ENCODE assay signal across 16 mouse cellular contexts in genomic region chr13:113851602-113852375, GRCm38 (mm10). TPM values are rescaled to one million over a fixed set of nuclear protein-coding genes. Genes with fewer than 3 reads are reported as not detected.
DNase-seq lines count a peak whose midpoint lies in the region; ATAC-seq lines count a peak whose summit lies in the region.
"Had no signal": no experiment of that assay in that cellular context is flagged by ENCODE, and none has a peak within 500 bp of the region (broad histone marks: within the 10 kb centered on the region; RNA-seq: fewer than 3 reads in every experiment).

No protein-coding gene starts in this region.

- H3K36me3 ChIP-seq in heart, embryonic 16.5 days (ENCODE audit: control insufficient read depth, insufficient read depth), result no peaks in the 10 kb centered on the region
- H3K36me3 ChIP-seq in lung, embryonic 16.5 days (ENCODE audit: control insufficient read depth, insufficient read depth, low read length), result no peaks in the 10 kb centered on the region
- H3K36me3 ChIP-seq in liver, embryonic 16.5 days (ENCODE audit: control insufficient read depth, insufficient read depth), result no peaks in the 10 kb centered on the region
- H3K36me3 ChIP-seq: hindbrain, embryonic 15.5 days; neural tube, embryonic 15.5 days had no signal

- no peak for ATAC-seq in heart, embryonic 16.5 days (replicated peaks; ENCODE audit: extremely low read depth, insufficient read depth, low FRiP score)
- peak; percentile 82 for ATAC-seq in lung, embryonic 16.5 days (ENCODE audit: low read depth)
- ATAC-seq in liver, embryonic 16.5 days (ENCODE audit: low read depth), result 0 out of 2 replicates have a peak, but pooled peaks have one; percentile 9
- ATAC-seq: CD4-positive, CD25-positive, alpha-beta regulatory T cell, adult 4 months had no signal

- peak overlapping the region; percentile 50 for H3K27ac ChIP-seq in heart, embryonic 16.5 days (ENCODE audit: low read length)
- H3K27ac ChIP-seq in lung, embryonic 16.5 days (ENCODE audit: low read length), result peak overlapping the region; percentile 17; the same call in 1 of the 2 replicates
- peak overlapping the region; percentile 36; the same call in 1 of the 2 replicates for H3K27ac ChIP-seq in brown adipose tissue, adult 24 weeks (replicated peaks; ENCODE audit: low read depth, low read length)
- peak overlapping the region; percentile 33; the same call in 1 of the 2 replicates for H3K27ac ChIP-seq in liver, embryonic 16.5 days (ENCODE audit: low read length)
- H3K27ac ChIP-seq: hindbrain, embryonic 15.5 days; neural tube, embryonic 15.5 days had no signal

- intact Hi-C loops in left cerebral cortex, postnatal 4 days (cut with DNase I), result no loop called here

- H3K4me2 ChIP-seq in heart, embryonic 16.5 days (ENCODE audit: low read depth, low read length), result no peak overlapping the region
- no peak overlapping the region for H3K4me2 ChIP-seq in lung, embryonic 16.5 days (ENCODE audit: low read depth, low read length)
- H3K4me2 ChIP-seq in liver, embryonic 16.5 days (ENCODE audit: low read depth, low read length), result peak overlapping the region; percentile 8; the same call in 1 of the 2 replicates
- H3K4me2 ChIP-seq: hindbrain, embryonic 15.5 days; neural tube, embryonic 15.5 days had no signal

- peaks cover 15% of the 10 kb centered on the region for H3K4me1 ChIP-seq in heart, embryonic 16.5 days (ENCODE audit: control insufficient read depth, insufficient read depth, low read length)
- H3K4me1 ChIP-seq in lung, embryonic 16.5 days (replicated peaks; ENCODE audit: control insufficient read depth, insufficient read depth, low read length), result peaks cover 5% of the 10 kb centered on the region; the same call in 1 of the 2 replicates
- peaks cover 9% of the 10 kb centered on the region; the same call in 1 of the 2 replicates for H3K4me1 ChIP-seq in brown adipose tissue, adult 24 weeks (ENCODE audit: control insufficient read depth, insufficient read depth, insufficient read length, low read length)
- H3K4me1 ChIP-seq in liver, embryonic 16.5 days (ENCODE audit: control insufficient read depth, low read depth, low read length), result peaks cover 58% of the 10 kb centered on the region

- no peaks in the 10 kb centered on the region for H3K9me3 ChIP-seq in heart, embryonic 16.5 days (replicated peaks; ENCODE audit: control insufficient read depth, low read length)
- no peaks in the 10 kb centered on the region for H3K9me3 ChIP-seq in lung, embryonic 16.5 days (ENCODE audit: control insufficient read depth, low read length)
- no peaks in the 10 kb centered on the region for H3K9me3 ChIP-seq in liver, embryonic 16.5 days (replicated peaks; ENCODE audit: control insufficient read depth, low read length)
- H3K9me3 ChIP-seq: hindbrain, embryonic 15.5 days; megakaryocyte, embryonic 14.5 days; neural tube, embryonic 15.5 days had no signal

- no peak for DNase-seq in heart, adult 9 months (ENCODE audit: low spot score in 2 of 2)
- no peak for DNase-seq in lung, postnatal 14 days
- DNase-seq in left cerebral cortex, postnatal 4 days, result no peak
- DNase-seq: adrenal gland, postnatal 10 days; cerebellum, adult 9-10 months; gastrocnemius, postnatal 25 days; heart, postnatal 14 days; retina, postnatal 1 day had no signal

- H3K27me3 ChIP-seq in heart, embryonic 16.5 days (ENCODE audit: control insufficient read depth, insufficient read depth, low read length), result no peaks in the 10 kb centered on the region
- H3K27me3 ChIP-seq in lung, embryonic 16.5 days (ENCODE audit: control insufficient read depth, insufficient read depth, low read depth, low read length), result no peaks in the 10 kb centered on the region
- no peaks in the 10 kb centered on the region for H3K27me3 ChIP-seq in liver, embryonic 16.5 days (ENCODE audit: control insufficient read depth, insufficient read depth, low read depth, low read length)
- H3K27me3 ChIP-seq: hindbrain, embryonic 15.5 days; megakaryocyte, embryonic 14.5 days; neural tube, embryonic 15.5 days had no signal

- no peak overlapping the region for H3K9ac ChIP-seq in heart, embryonic 16.5 days (ENCODE audit: low read length)
- H3K9ac ChIP-seq in lung, embryonic 16.5 days (ENCODE audit: low read length), result no peak overlapping the region
- no peak overlapping the region for H3K9ac ChIP-seq in liver, embryonic 16.5 days (ENCODE audit: low read depth, low read length)
- H3K9ac ChIP-seq: hindbrain, embryonic 15.5 days; neural tube, embryonic 15.5 days had no signal

- no peak overlapping the region for H3K4me3 ChIP-seq in heart, embryonic 16.5 days (ENCODE audit: low read length)
- H3K4me3 ChIP-seq in lung, embryonic 16.5 days (ENCODE audit: low read length), result no peak overlapping the region
- H3K4me3 ChIP-seq in brown adipose tissue, adult 24 weeks (ENCODE audit: insufficient read depth, low read depth, low read length), result no peak overlapping the region
- H3K4me3 ChIP-seq in liver, embryonic 16.5 days (ENCODE audit: low read depth, low read length), result no peak overlapping the region
- H3K4me3 ChIP-seq: hindbrain, embryonic 15.5 days; megakaryocyte, embryonic 14.5 days; neural tube, embryonic 15.5 days had no signal

- 75% methylated on average over 13 of the region's 13 CpGs for WGBS in heart, embryonic 16.5 days
- WGBS in lung, embryonic 16.5 days, result 68% methylated on average over 13 of the region's 13 CpGs
- WGBS in liver, embryonic 16.5 days (ENCODE audit: insufficient replicate concordance), result 66% methylated on average over 13 of the region's 13 CpGs

RNA-seq across cellular contexts. Expression of gene Arl15, which starts 57.5 kb away (rescaled TPM):
- polyA plus RNA-seq in heart, embryonic 16.5 days (2015; fragmentation: Nextera tagmentation; extraction: Ambion mirVana), result 7.0 and 8.8 TPM in 2 replicates
- polyA plus RNA-seq in lung, embryonic 16.5 days (2015; fragmentation: Nextera tagmentation; extraction: Ambion mirVana), result 10.1 and 10.6 TPM in 2 replicates
- 9.0 and 9.7 TPM in 2 replicates for polyA plus RNA-seq in brown adipose tissue, adult 24 weeks (2012; ENCODE audit: insufficient read depth, insufficient read length, missing spikeins)
- polyA plus RNA-seq in liver, embryonic 16.5 days (2015; fragmentation: Nextera tagmentation; extraction: Ambion mirVana), result 2.8 and 2.9 TPM in 2 replicates
- total RNA-seq in left cerebral cortex, postnatal 4 days (2021), result 10 to 100 TPM; 71.9 to 82.4 TPM
